Mouse (Mus musculus): ENCODE data around the gene Slc25a5.

The Slc25a5 gene

DNA sequence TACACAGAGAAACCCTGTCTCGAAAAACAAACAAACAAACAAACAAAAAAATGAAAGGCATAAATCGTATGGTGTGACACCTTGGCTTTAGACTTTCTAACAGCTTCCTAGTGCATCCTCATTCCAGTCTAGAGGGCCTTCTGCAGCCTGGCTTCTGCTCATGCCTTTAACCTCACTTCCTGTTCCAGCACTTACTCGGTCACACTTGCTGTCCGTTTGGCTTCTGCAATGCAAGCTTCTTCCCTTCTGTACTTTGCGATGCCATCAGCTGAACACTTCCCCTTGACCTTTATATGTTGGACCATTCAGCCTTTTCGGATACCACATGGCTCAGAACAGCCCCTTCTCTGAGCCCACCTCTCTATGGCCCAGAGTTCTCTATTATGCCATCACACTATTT, 46.2 kb downstream of the Slc25a5 start:
- no peak for DNase-seq

DNA sequence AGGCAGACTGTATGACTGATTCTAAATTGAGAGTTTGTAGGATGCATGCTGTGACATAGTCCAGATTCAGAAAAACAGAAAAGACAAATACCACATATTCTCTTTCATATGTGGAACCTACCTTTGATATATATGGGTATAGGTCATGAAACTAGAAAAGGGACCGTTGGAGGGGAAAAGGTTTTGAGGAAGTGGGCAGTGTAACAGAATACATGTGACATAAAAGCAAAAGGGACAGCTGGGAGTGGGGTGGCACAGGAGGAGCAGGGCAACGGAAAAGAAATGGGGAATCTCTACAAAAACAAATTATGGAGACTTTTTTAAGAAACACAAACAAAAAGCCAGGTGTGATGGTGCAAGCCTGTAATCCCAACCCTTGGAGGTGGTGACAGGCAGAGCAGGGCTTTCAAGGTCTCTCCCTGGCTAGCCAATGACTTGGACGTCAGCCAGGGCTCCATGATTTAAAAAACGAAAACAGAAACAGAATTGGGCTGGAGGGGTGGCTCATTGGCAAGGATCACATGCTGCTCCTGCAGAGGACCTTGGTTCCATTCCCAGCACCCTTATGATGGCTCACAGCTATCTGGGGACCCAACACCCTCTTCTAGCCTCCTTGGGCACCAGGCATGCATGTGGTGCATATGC, 48.0 kb downstream of the Slc25a5 start:
- DNase-seq, result no peak

DNA sequence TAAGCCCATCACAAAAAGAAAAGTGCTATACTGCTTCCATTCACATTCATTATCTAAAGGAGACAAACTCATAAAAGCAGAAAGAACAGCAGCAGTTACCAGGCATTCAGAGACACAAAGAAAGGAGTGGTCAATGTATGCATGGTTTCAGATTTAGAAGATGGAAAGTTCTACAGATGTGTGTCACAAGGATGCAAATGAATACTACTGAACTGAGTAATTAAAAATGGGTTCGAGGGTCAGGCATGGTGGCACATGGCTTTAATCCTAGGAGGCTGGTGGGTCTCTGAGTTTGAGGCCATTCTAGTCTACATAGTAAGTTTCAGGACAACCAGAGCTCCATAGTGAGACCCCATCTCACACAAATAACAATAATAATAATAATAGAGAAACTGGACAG, 51.7 kb downstream of the Slc25a5 start:
- DNase-seq, result no peak

All from retina, postnatal 1 day (tissue).